Mouse (Mus musculus) thymus, postnatal 25 days (tissue): ENCODE measurements around the gene Armc3.

Experiments
- DNase-seq: peaks from one replicate; pipeline ENCODE4 v3.0.0; 2022

The Armc3 gene

DNA sequence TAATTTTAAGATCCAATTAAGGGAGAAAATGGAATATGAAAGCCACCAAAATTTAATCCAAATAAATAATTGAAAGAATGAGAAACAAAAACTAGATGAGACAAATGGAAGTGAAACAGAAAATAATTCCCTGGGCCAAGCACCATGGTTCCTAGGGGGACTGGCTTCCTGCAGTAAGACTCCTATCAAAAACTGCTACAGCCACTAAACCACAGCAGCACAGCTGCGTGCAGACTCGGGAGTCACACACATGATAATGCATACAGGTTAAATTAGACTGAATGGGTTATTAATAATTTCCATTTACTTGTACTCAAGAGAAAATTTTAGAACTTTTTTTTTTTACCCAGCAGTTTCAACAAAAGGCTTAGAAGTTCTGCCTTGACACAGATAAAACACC, 154.1 kb downstream of the Armc3 start:
- DNase-seq = no peak
